Mouse (Mus musculus): ENCODE measurements around the gene Spata21.

Spata21 gene

GRCm38 (mm10) chr4:141088033-141088432 is at the start of gene Spata21:
TSS of gene Spata21 (plus strand) at chr4:141088333.
- no peak for DNase-seq

- DNase-seq: no peak
These were observed 47.0 kb upstream of the Spata21 start for GRCm38 (mm10) chr4:141041117-141041516.

- peak; percentile 78 for DNase-seq
These were observed 43.3 kb upstream of the Spata21 start for GRCm38 (mm10) chr4:141044816-141045215.

GRCm38 (mm10) chr4:141048810-141049475 is 39.2 kb upstream of the Spata21 start:
- DNase-seq: no peak

GRCm38 (mm10) chr4:141049476-141049835 is 38.7 kb upstream of the Spata21 start:
- no peak for DNase-seq

GRCm38 (mm10) chr4:141052442-141052841 is 35.7 kb upstream of the Spata21 start:
- no peak for DNase-seq

- no peak for DNase-seq
These were observed 35.0 kb upstream of the Spata21 start for GRCm38 (mm10) chr4:141053138-141053537.

GRCm38 (mm10) chr4:141053568-141054161 is 34.5 kb upstream of the Spata21 start:
- DNase-seq: no peak

- no peak for DNase-seq
These were observed 31.2 kb upstream of the Spata21 start for GRCm38 (mm10) chr4:141056970-141057369.

- no peak for DNase-seq
These were observed 29.3 kb upstream of the Spata21 start for GRCm38 (mm10) chr4:141058835-141059234.

- no peak for DNase-seq
These were observed 28.3 kb upstream of the Spata21 start for GRCm38 (mm10) chr4:141059616-141060425.

GRCm38 (mm10) chr4:141060426-141061301 is 27.5 kb upstream of the Spata21 start, which contains the start of gene Crocc:
TSS of gene Crocc (minus strand) at chr4:141060550.
- peak; percentile 100 for DNase-seq

GRCm38 (mm10) chr4:141064104-141064659 is 24.0 kb upstream of the Spata21 start:
- no peak for DNase-seq

- peak; percentile 88 for DNase-seq
These were observed 23.0 kb upstream of the Spata21 start for GRCm38 (mm10) chr4:141065123-141065522.

GRCm38 (mm10) chr4:141066709-141067515 is 21.2 kb upstream of the Spata21 start:
- DNase-seq: peak; percentile 63

- no peak for DNase-seq
These were observed 20.6 kb upstream of the Spata21 start for GRCm38 (mm10) chr4:141067516-141068046.

- DNase-seq: no peak
These were observed 19.5 kb upstream of the Spata21 start for GRCm38 (mm10) chr4:141068655-141069054.

- peak; percentile 69 for DNase-seq
These were observed 18.4 kb upstream of the Spata21 start for GRCm38 (mm10) chr4:141069731-141070130.

GRCm38 (mm10) chr4:141072502-141072901 is 15.6 kb upstream of the Spata21 start:
- DNase-seq: no peak

GRCm38 (mm10) chr4:141073661-141074060 is 14.5 kb upstream of the Spata21 start:
- DNase-seq: peak; percentile 63

- no peak for DNase-seq
These were observed 14.0 kb upstream of the Spata21 start for GRCm38 (mm10) chr4:141074109-141074508.
